Mouse (Mus musculus) midbrain, embryonic 12.5 days (tissue): ENCODE results near the gene Mfap1b. TPM values are rescaled to one million over a fixed set of nuclear protein-coding genes. Genes with fewer than 3 reads are reported as not detected.
A peak's percentile ranks its signal among the peaks of the same experiment; 100 is the strongest.

Source experiments
- ATAC-seq: fragments of 200-750 bp; cut with Nextera tagmentation; 2 replicates; pipeline ENCODE4 v1.8.0; 2017; ENCODE audit warnings: low read depth, moderate TSS enrichment, moderate library complexity; ENCODE audit not compliant: low FRiP score
- H3K27ac ChIP-seq: fragments of 300-500 bp; sonication (generic); replicated peaks from 2 replicates; pipeline ENCODE4 v1.5.1; 2016; ENCODE audit warnings: mild to moderate bottlenecking
- H3K27me3 ChIP-seq: fragments of 300-500 bp; sonication (generic); 2 replicates; pipeline ENCODE4 v1.6.1; 2016; ENCODE audit warnings: mild to moderate bottlenecking
- H3K36me3 ChIP-seq: fragments of 300-500 bp; sonication (generic); 2 replicates; pipeline ENCODE4 v1.6.1; 2016
- H3K4me1 ChIP-seq: fragments of 300-500 bp; sonication (generic); 2 replicates; pipeline ENCODE4 v1.6.1; 2016
- H3K4me2 ChIP-seq: fragments of 300-500 bp; sonication (generic); replicated peaks from 2 replicates; pipeline ENCODE4 v1.6.1; 2016; ENCODE audit warnings: mild to moderate bottlenecking, moderate library complexity
- H3K4me3 ChIP-seq: fragments of 300-500 bp; sonication (generic); 2 replicates; pipeline ENCODE4 v1.5.1; 2016; ENCODE audit warnings: mild to moderate bottlenecking
- H3K9ac ChIP-seq: fragments of 300-500 bp; sonication (generic); replicated peaks from 2 replicates; pipeline ENCODE4 v1.6.1; 2016; ENCODE audit warnings: mild to moderate bottlenecking, moderate library complexity
- H3K9me3 ChIP-seq: fragments of 300-500 bp; sonication (generic); 2 replicates; pipeline ENCODE4 v1.6.1; 2016; ENCODE audit warnings: mild to moderate bottlenecking
- WGBS: fragments of 180-500 bp; shearing (Covaris S2); methylation state at CpG from one replicate; pipeline ENCODE4 v1.1.7; 2016; 5-methylcytosine and 5-hydroxymethylcytosine counted together
- polyA plus RNA-seq: library from polyadenylated mRNA; unstranded; fragments of >200 nt; fragmentation: Nextera tagmentation; extraction: Ambion mirVana; gene quantifications from 2 replicates; pipeline ENCODE4 v1.2.1, GENCODE M21; 2016

The Mfap1b gene
- polyA plus RNA-seq, 1 experiment from 2014 or later = 66.4 TPM

GRCm38 (mm10) chr2:121445117-121445516 is 28.8 kb downstream of the Mfap1b start:
- Histone ChIP-seq H3K4me2 (no peak overlapping the region), H3K9ac (no peak overlapping the region), H3K9me3 (no peaks in the 10 kb centered on the region), H3K27ac (no peak overlapping the region), H3K36me3 (peaks cover 2% of the 10 kb centered on the region; the same call in 1 of the 2 replicates), H3K4me1 (peaks cover 25% of the 10 kb centered on the region), H3K4me3 (no peak overlapping the region), H3K27me3 (peaks cover 31% of the 10 kb centered on the region)
- 84% methylated on average over 3 of the region's 3 CpGs for WGBS
- ATAC-seq = no peak

GRCm38 (mm10) chr2:121444178-121444577 is 29.7 kb downstream of the Mfap1b start, which contains the start of gene Ell3:
Ell3 (minus strand) TSS chr2:121444278.
- Histone ChIP-seq H3K27me3 (peaks cover 31% of the 10 kb centered on the region), H3K36me3 (peaks cover 11% of the 10 kb centered on the region), H3K4me3 (no peak within 1 kb of the TSS), H3K9ac (no peak within 1 kb of the TSS), H3K27ac (no peak within 1 kb of the TSS), H3K4me1 (peaks cover 24% of the 10 kb centered on the region), H3K9me3 (no peaks in the 10 kb centered on the region), H3K4me2 (peak within 1 kb of the TSS; percentile 65)
- ATAC-seq = no peak
- WGBS = 88% methylated on average over 1 of the region's 1 CpGs

- Histone ChIP-seq H3K4me1 (peaks cover 21% of the 10 kb centered on the region), H3K4me3 (no peak overlapping the region), H3K4me2 (peak overlapping the region; percentile 65), H3K36me3 (peaks cover 22% of the 10 kb centered on the region), H3K9me3 (no peaks in the 10 kb centered on the region), H3K27me3 (peaks cover 31% of the 10 kb centered on the region), H3K9ac (no peak overlapping the region), H3K27ac (no peak overlapping the region)
- WGBS = 18% methylated on average over 8 of the region's 8 CpGs
- ATAC-seq = no peak
These were observed 30.9 kb downstream of the Mfap1b start for GRCm38 (mm10) chr2:121443068-121443349.

GRCm38 (mm10) chr2:121442259-121443067 is 31.4 kb downstream of the Mfap1b start:
- Histone ChIP-seq H3K4me2 (peak overlapping the region; percentile 65), H3K9me3 (no peaks in the 10 kb centered on the region), H3K27ac (no peak overlapping the region), H3K27me3 (peaks cover 31% of the 10 kb centered on the region), H3K4me1 (peaks cover 19% of the 10 kb centered on the region), H3K9ac (peak overlapping the region; percentile 8), H3K4me3 (peak overlapping the region; percentile 34), H3K36me3 (peaks cover 28% of the 10 kb centered on the region)
- ATAC-seq = peak; percentile 52; the same call in 1 of the 2 replicates
- WGBS = under 1% methylated on average over 30 of the region's 30 CpGs

GRCm38 (mm10) chr2:121441800-121442199 is 32.1 kb downstream of the Mfap1b start:
- WGBS = 9% methylated on average over 11 of the region's 11 CpGs
- Histone ChIP-seq H3K27ac (no peak overlapping the region), H3K9me3 (no peaks in the 10 kb centered on the region), H3K27me3 (peaks cover 31% of the 10 kb centered on the region), H3K9ac (peak overlapping the region; percentile 8), H3K4me3 (peak overlapping the region; percentile 34), H3K4me1 (peaks cover 19% of the 10 kb centered on the region), H3K36me3 (peaks cover 34% of the 10 kb centered on the region), H3K4me2 (peak overlapping the region; percentile 65)
- ATAC-seq = no peak

GRCm38 (mm10) chr2:121440834-121441605 is 32.8 kb downstream of the Mfap1b start:
- ATAC-seq = no peak

GRCm38 (mm10) chr2:121439746-121440145 is 34.1 kb downstream of the Mfap1b start:
- Histone ChIP-seq H3K9me3 (no peaks in the 10 kb centered on the region), H3K4me2 (no peak overlapping the region), H3K27ac (no peak overlapping the region), H3K4me3 (no peak overlapping the region), H3K27me3 (peaks cover 31% of the 10 kb centered on the region), H3K36me3 (peaks cover 52% of the 10 kb centered on the region), H3K4me1 (peaks cover 19% of the 10 kb centered on the region), H3K9ac (no peak overlapping the region)
- 78% methylated on average over 4 of the region's 4 CpGs for WGBS
- no peak for ATAC-seq

More at GRCm38 (mm10) chr2:121440834-121441605, 32.8 kb downstream of the Mfap1b start:
- Histone ChIP-seq H3K4me1 (peaks cover 19% of the 10 kb centered on the region), H3K4me3 (no peak overlapping the region), H3K4me2 (no peak overlapping the region), H3K27ac (no peak overlapping the region), H3K27me3 (peaks cover 31% of the 10 kb centered on the region), H3K9ac (no peak overlapping the region), H3K9me3 (no peaks in the 10 kb centered on the region), H3K36me3 (peaks cover 40% of the 10 kb centered on the region)
- WGBS = 61% methylated on average over 5 of the region's 5 CpGs

GRCm38 (mm10) chr2:121434854-121435253 is 39.0 kb downstream of the Mfap1b start:
- Histone ChIP-seq H3K9me3 (no peaks in the 10 kb centered on the region), H3K27ac (no peak overlapping the region), H3K4me1 (no peaks in the 10 kb centered on the region), H3K36me3 (peaks cover 97% of the 10 kb centered on the region), H3K4me2 (no peak overlapping the region), H3K4me3 (no peak overlapping the region), H3K27me3 (no peaks in the 10 kb centered on the region), H3K9ac (no peak overlapping the region)
- 100% methylated on average over 1 of the region's 1 CpGs for WGBS
- no peak for ATAC-seq

GRCm38 (mm10) chr2:121425890-121426289 is 48.0 kb downstream of the Mfap1b start:
- ATAC-seq = no peak
- Histone ChIP-seq H3K36me3 (peaks cover 87% of the 10 kb centered on the region), H3K9me3 (no peaks in the 10 kb centered on the region), H3K27ac (no peak overlapping the region), H3K4me3 (no peak overlapping the region), H3K4me2 (no peak overlapping the region), H3K4me1 (no peaks in the 10 kb centered on the region), H3K9ac (no peak overlapping the region), H3K27me3 (no peaks in the 10 kb centered on the region)
- 88% methylated on average over 2 of the region's 2 CpGs for WGBS

GRCm38 (mm10) chr2:121423166-121423565 is 50.7 kb downstream of the Mfap1b start:
- Histone ChIP-seq H3K4me1 (no peaks in the 10 kb centered on the region), H3K9me3 (no peaks in the 10 kb centered on the region), H3K4me2 (no peak overlapping the region), H3K27ac (no peak overlapping the region), H3K9ac (no peak overlapping the region), H3K27me3 (no peaks in the 10 kb centered on the region), H3K4me3 (no peak overlapping the region), H3K36me3 (peaks cover 75% of the 10 kb centered on the region)
- ATAC-seq = no peak
- WGBS = 96% methylated on average over 2 of the region's 2 CpGs

GRCm38 (mm10) chr2:121418476-121418875 is 55.4 kb downstream of the Mfap1b start:
- 97% methylated on average over 3 of the region's 3 CpGs for WGBS

GRCm38 (mm10) chr2:121416356-121416755 is 57.5 kb downstream of the Mfap1b start:
- Histone ChIP-seq H3K9ac (no peak overlapping the region; the same call in 1 of the 2 replicates), H3K4me1 (peaks cover 18% of the 10 kb centered on the region), H3K4me3 (no peak overlapping the region), H3K9me3 (no peaks in the 10 kb centered on the region), H3K36me3 (peaks cover 25% of the 10 kb centered on the region), H3K27ac (no peak overlapping the region), H3K27me3 (no peaks in the 10 kb centered on the region), H3K4me2 (peak overlapping the region; percentile 65; the same call in 1 of the 2 replicates)
- no peak for ATAC-seq
- 92% methylated on average over 6 of the region's 6 CpGs for WGBS

More at GRCm38 (mm10) chr2:121418476-121418875, 55.4 kb downstream of the Mfap1b start:
- Histone ChIP-seq H3K9ac (no peak overlapping the region), H3K4me3 (no peak overlapping the region), H3K9me3 (no peaks in the 10 kb centered on the region), H3K36me3 (peaks cover 44% of the 10 kb centered on the region), H3K4me2 (no peak overlapping the region), H3K4me1 (peaks cover 18% of the 10 kb centered on the region), H3K27ac (no peak overlapping the region), H3K27me3 (no peaks in the 10 kb centered on the region)
- no peak for ATAC-seq
